Mouse (Mus musculus): ENCODE results near the gene Kansl2. TPM values are rescaled to one million over a fixed set of nuclear protein-coding genes. Genes with fewer than 3 reads are reported as not detected.
A peak's percentile ranks its signal among the peaks of the same experiment; 100 is the strongest.

Gene Kansl2
- polyA plus RNA-seq, 1 experiment: 33.1 TPM

GRCm38 (mm10) chr15:98482701-98483100 is 51.4 kb downstream of the Kansl2 start, which contains the start of gene Lalba:
Gene Lalba, minus strand, starts transcription at chr15:98482721.
- H3K27me3 ChIP-seq (replicated peaks; ENCODE audit: control insufficient read depth, insufficient read depth, low read length): no peaks in the 10 kb centered on the region
- no peak within 1 kb of the TSS for H3K4me3 ChIP-seq (ENCODE audit: insufficient read depth, low read depth, low read length)
- DNase-seq: peak; percentile 22
- H3K36me3 ChIP-seq (ENCODE audit: control insufficient read depth, insufficient read depth, low read length): no peaks in the 10 kb centered on the region
- 60% methylated on average over 3 of the region's 3 CpGs for WGBS
- TF ChIP-seq POLR2A (IDR thresholded peaks at IDR 0.05; ENCODE audit: low read depth, low read length): no peak
- H3K4me1 ChIP-seq (ENCODE audit: control insufficient read depth, insufficient read depth, low read length): no peaks in the 10 kb centered on the region
- no peak within 1 kb of the TSS for H3K27ac ChIP-seq (ENCODE audit: insufficient read depth, low read depth, low read length)

DNA sequence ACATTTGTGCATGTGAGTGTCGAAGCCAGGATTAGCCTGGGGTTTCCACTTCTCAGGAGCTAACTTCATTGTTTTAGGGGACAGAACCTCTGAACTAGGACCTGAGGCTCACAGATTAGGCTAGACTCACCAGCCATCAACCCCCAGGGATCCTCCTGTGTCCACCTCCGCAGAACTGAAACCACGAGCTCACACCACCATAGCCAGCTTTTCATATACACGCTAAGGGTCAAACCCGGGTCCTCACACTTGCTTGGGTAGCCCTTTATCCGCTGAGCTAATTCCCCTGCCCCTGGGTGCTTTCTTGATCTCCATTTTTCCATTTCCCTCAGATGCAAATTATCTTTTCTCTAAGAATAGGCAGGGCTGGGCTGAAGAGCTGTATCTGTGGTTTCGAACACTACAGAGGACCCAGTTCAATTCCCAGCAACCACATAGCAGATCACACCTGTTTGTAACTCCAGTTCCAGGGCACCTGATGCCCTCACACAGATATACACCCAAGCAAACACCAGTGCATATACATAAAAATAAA is 54.4 kb downstream of the Kansl2 start:
- Histone ChIP-seq H3K4me3 (ENCODE audit: insufficient read depth, low read depth, low read length) (no peak overlapping the region), H3K36me3 (ENCODE audit: control insufficient read depth, insufficient read depth, low read length) (no peaks in the 10 kb centered on the region), H3K4me1 (ENCODE audit: control insufficient read depth, insufficient read depth, low read length) (no peaks in the 10 kb centered on the region), H3K27me3 (replicated peaks; ENCODE audit: control insufficient read depth, insufficient read depth, low read length) (no peaks in the 10 kb centered on the region), H3K27ac (ENCODE audit: insufficient read depth, low read depth, low read length) (no peak overlapping the region)
- WGBS: 82% methylated on average over 7 of the region's 7 CpGs
- no peak for TF ChIP-seq CTCF (conservative IDR thresholded peaks at IDR 0.05; ENCODE audit: insufficient read depth, insufficient read length, low read depth, low read length)
- TF ChIP-seq POLR2A (IDR thresholded peaks at IDR 0.05; ENCODE audit: low read depth, low read length): no peak
- no peak for DNase-seq

DNA sequence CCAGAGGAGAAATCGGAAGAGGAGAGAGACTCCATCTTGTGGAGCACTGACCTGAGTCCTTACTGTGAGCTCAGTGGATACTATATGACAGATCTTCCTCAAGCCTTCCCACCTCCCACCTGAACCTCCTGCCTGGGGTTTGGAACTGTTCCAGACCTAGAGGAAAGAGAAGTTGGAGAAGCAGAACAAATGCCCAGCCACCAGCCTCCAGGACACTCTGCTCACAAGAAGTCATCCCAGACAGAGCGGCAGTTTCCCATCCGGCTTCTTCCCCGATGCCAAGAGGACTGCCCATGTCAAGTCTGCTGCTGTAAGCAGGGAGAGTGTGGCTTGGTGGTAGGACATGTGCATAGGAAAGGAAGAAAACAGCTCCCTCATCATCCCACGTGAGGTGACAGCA is 57.8 kb downstream of the Kansl2 start:
- no peak overlapping the region for H3K27ac ChIP-seq (ENCODE audit: insufficient read depth, low read depth, low read length)
- H3K4me3 ChIP-seq (ENCODE audit: insufficient read depth, low read depth, low read length): no peak overlapping the region

DNA sequence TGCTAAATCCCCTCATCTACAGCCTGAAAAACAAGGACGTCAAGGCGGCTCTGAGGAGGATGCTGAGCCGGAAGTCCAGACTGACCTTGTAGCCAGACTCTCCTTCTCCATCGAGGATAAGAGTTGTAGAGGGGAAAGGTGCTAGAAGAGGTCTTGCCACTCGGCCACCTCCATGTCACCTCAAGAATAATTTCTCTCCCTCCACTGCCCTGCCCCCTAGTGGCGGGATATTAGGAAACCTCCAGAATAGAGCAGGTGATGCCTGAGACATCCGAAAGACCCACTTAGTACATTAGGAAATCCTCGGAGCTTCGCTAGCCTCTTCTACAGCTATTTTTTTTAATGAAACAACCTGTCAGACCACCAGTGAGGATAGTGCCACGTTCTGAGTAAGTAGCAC is 58.7 kb downstream of the Kansl2 start:
- peak; percentile 42 for DNase-seq
- WGBS: 45% methylated on average over 10 of the region's 10 CpGs
- TF ChIP-seq POLR2A (IDR thresholded peaks at IDR 0.05; ENCODE audit: low read depth, low read length) (no peak), CTCF (conservative IDR thresholded peaks at IDR 0.05; ENCODE audit: insufficient read depth, insufficient read length, low read depth, low read length) (peak; percentile 62)

More for the DNA sequence above, 57.8 kb downstream of the Kansl2 start:
- DNase-seq: no peak
- WGBS: 80% methylated on average over 5 of the region's 5 CpGs
- Histone ChIP-seq H3K36me3 (ENCODE audit: control insufficient read depth, insufficient read depth, low read length) (no peaks in the 10 kb centered on the region), H3K4me1 (ENCODE audit: control insufficient read depth, insufficient read depth, low read length) (no peaks in the 10 kb centered on the region), H3K27me3 (replicated peaks; ENCODE audit: control insufficient read depth, insufficient read depth, low read length) (no peaks in the 10 kb centered on the region)
- TF ChIP-seq CTCF (conservative IDR thresholded peaks at IDR 0.05; ENCODE audit: insufficient read depth, insufficient read length, low read depth, low read length): no peak
- TF ChIP-seq POLR2A (IDR thresholded peaks at IDR 0.05; ENCODE audit: low read depth, low read length): no peak

GRCm38 (mm10) chr15:98474958-98475357 is 59.1 kb downstream of the Kansl2 start:
- Histone ChIP-seq H3K4me1 (ENCODE audit: control insufficient read depth, insufficient read depth, low read length) (no peaks in the 10 kb centered on the region), H3K27ac (ENCODE audit: insufficient read depth, low read depth, low read length) (no peak overlapping the region), H3K27me3 (replicated peaks; ENCODE audit: control insufficient read depth, insufficient read depth, low read length) (no peaks in the 10 kb centered on the region), H3K4me3 (ENCODE audit: insufficient read depth, low read depth, low read length) (no peak overlapping the region), H3K36me3 (ENCODE audit: control insufficient read depth, insufficient read depth, low read length) (no peaks in the 10 kb centered on the region)
- WGBS: 84% methylated on average over 10 of the region's 10 CpGs
- DNase-seq: no peak
- TF ChIP-seq CTCF (conservative IDR thresholded peaks at IDR 0.05; ENCODE audit: insufficient read depth, insufficient read length, low read depth, low read length): no peak
- TF ChIP-seq POLR2A (IDR thresholded peaks at IDR 0.05; ENCODE audit: low read depth, low read length): no peak

More for the DNA sequence above, 58.7 kb downstream of the Kansl2 start:
- Histone ChIP-seq H3K4me1 (ENCODE audit: control insufficient read depth, insufficient read depth, low read length) (no peaks in the 10 kb centered on the region), H3K27ac (ENCODE audit: insufficient read depth, low read depth, low read length) (no peak overlapping the region), H3K4me3 (ENCODE audit: insufficient read depth, low read depth, low read length) (no peak overlapping the region), H3K36me3 (ENCODE audit: control insufficient read depth, insufficient read depth, low read length) (no peaks in the 10 kb centered on the region), H3K27me3 (replicated peaks; ENCODE audit: control insufficient read depth, insufficient read depth, low read length) (no peaks in the 10 kb centered on the region)

- H3K4me1 ChIP-seq (ENCODE audit: control insufficient read depth, insufficient read depth, low read length): no peaks in the 10 kb centered on the region
- H3K27me3 ChIP-seq (replicated peaks; ENCODE audit: control insufficient read depth, insufficient read depth, low read length): no peaks in the 10 kb centered on the region
- no peak overlapping the region for H3K27ac ChIP-seq (ENCODE audit: insufficient read depth, low read depth, low read length)
- no peak for DNase-seq
- H3K36me3 ChIP-seq (ENCODE audit: control insufficient read depth, insufficient read depth, low read length): no peaks in the 10 kb centered on the region
- H3K4me3 ChIP-seq (ENCODE audit: insufficient read depth, low read depth, low read length): no peak overlapping the region
- 91% methylated on average over 13 of the region's 13 CpGs for WGBS
- no peak for TF ChIP-seq CTCF (conservative IDR thresholded peaks at IDR 0.05; ENCODE audit: insufficient read depth, insufficient read length, low read depth, low read length)
- TF ChIP-seq POLR2A (IDR thresholded peaks at IDR 0.05; ENCODE audit: low read depth, low read length): no peak
These were observed 62.5 kb downstream of the Kansl2 start for GRCm38 (mm10) chr15:98471539-98471938.

DNA sequence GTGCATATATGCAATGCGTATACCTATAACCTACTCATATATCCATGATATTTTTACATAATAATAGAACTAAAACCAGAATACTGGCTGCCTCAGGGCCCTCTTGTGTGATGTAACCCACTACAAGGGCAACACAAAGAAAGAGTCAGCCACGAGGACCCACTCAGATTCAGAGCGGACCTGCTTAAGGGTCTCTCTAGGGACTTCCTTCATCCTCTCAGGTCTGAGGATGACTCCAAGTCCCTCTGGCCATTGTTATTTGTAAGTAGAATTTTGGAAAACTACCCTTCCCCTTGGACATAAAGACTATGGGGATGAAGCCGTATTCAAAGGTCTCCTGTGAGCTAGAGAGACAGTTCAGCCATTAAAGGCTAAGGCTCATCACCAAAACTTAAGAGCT is 64.5 kb downstream of the Kansl2 start, which contains the start of gene OR5BS1P:
TSS of gene OR5BS1P (plus strand) at position 301 of the 400 bp plus-strand sequence.
- no peak for TF ChIP-seq CTCF (conservative IDR thresholded peaks at IDR 0.05; ENCODE audit: insufficient read depth, insufficient read length, low read depth, low read length)
- TF ChIP-seq POLR2A (IDR thresholded peaks at IDR 0.05; ENCODE audit: low read depth, low read length): no peak
- H3K4me3 ChIP-seq (ENCODE audit: insufficient read depth, low read depth, low read length): no peak within 1 kb of the TSS
- no peak for DNase-seq
- H3K27ac ChIP-seq (ENCODE audit: insufficient read depth, low read depth, low read length): no peak within 1 kb of the TSS
- WGBS: 92% methylated on average over 4 of the region's 4 CpGs
- no peaks in the 10 kb centered on the region for H3K4me1 ChIP-seq (ENCODE audit: control insufficient read depth, insufficient read depth, low read length)
- H3K27me3 ChIP-seq (replicated peaks; ENCODE audit: control insufficient read depth, insufficient read depth, low read length): no peaks in the 10 kb centered on the region
- no peaks in the 10 kb centered on the region for H3K36me3 ChIP-seq (ENCODE audit: control insufficient read depth, insufficient read depth, low read length)

Other genes with a start within 250 kb of the Kansl2 start
- 3.0 and 3.1 TPM in 2 replicates for gene Zfp641, start 238.1 kb downstream of the Kansl2 start, polyA plus RNA-seq (2012; rRNA removed)
- gene Olfr285, start 216.9 kb downstream of the Kansl2 start, polyA plus RNA-seq (2012; rRNA removed): not detected in 2 replicates
- not detected in 2 replicates for gene Olfr284, start 193.3 kb downstream of the Kansl2 start, polyA plus RNA-seq (2012; rRNA removed)
- not detected in 2 replicates for gene Olfr283, start 153.3 kb downstream of the Kansl2 start, polyA plus RNA-seq (2012; rRNA removed)
- gene Olfr282, start 103.0 kb downstream of the Kansl2 start, polyA plus RNA-seq (2012; rRNA removed): not detected in 2 replicates
- gene Olfr281, start 81.7 kb downstream of the Kansl2 start, polyA plus RNA-seq (2012; rRNA removed): not detected in 2 replicates
- not detected in 2 replicates for gene OR5BS1P, start 64.4 kb downstream of the Kansl2 start, polyA plus RNA-seq (2012; rRNA removed)
- gene Lalba, start 51.5 kb downstream of the Kansl2 start, polyA plus RNA-seq (2012; rRNA removed): not detected in 2 replicates
- not detected in 2 replicates for gene Olfr279, start 41.9 kb downstream of the Kansl2 start, polyA plus RNA-seq (2012; rRNA removed)
- 10.0 and 11.0 TPM in 2 replicates for gene Ccnt1, start 36.7 kb upstream of the Kansl2 start, polyA plus RNA-seq (2012; rRNA removed)
- 1.0 and 1.1 TPM in 2 replicates for gene 4930415O20Rik, start 36.7 kb upstream of the Kansl2 start, polyA plus RNA-seq (2012; rRNA removed)
- 98.7 and 104 TPM in 2 replicates for gene Adcy6, start 75.8 kb upstream of the Kansl2 start, polyA plus RNA-seq (2012; rRNA removed)
- gene Cacnb3, start 96.6 kb upstream of the Kansl2 start, polyA plus RNA-seq (2012; rRNA removed): 20.2 and 21.7 TPM in 2 replicates
- gene Ddx23, start 128.6 kb upstream of the Kansl2 start, polyA plus RNA-seq (2012; rRNA removed): 23.8 and 24.4 TPM in 2 replicates
- 2.2 and 2.8 TPM in 2 replicates for gene Rnd1, start 143.2 kb upstream of the Kansl2 start, polyA plus RNA-seq (2012; rRNA removed)
- 0.42 and 0.60 TPM in 2 replicates for gene Ccdc65, start 173.9 kb upstream of the Kansl2 start, polyA plus RNA-seq (2012; rRNA removed)
- 9.3 and 10.1 TPM in 2 replicates for gene Fkbp11, start 193.9 kb upstream of the Kansl2 start, polyA plus RNA-seq (2012; rRNA removed)
- 114 and 143 TPM in 2 replicates for gene Arf3, start 228.9 kb upstream of the Kansl2 start, polyA plus RNA-seq (2012; rRNA removed)
- gene Wnt10b, start 243.9 kb upstream of the Kansl2 start, polyA plus RNA-seq (2012; rRNA removed): 0.22 and 0.25 TPM in 2 replicates

Measured in kidney, adult 2 months (tissue).